Mouse (Mus musculus): ENCODE data around the gene Znhit6. TPM values are rescaled to one million over a fixed set of nuclear protein-coding genes. Genes with fewer than 3 reads are reported as not detected.

Znhit6 gene
- 31.5 and 43.6 TPM in 2 replicates for polyA plus RNA-seq (2012; rRNA removed)

DNA sequence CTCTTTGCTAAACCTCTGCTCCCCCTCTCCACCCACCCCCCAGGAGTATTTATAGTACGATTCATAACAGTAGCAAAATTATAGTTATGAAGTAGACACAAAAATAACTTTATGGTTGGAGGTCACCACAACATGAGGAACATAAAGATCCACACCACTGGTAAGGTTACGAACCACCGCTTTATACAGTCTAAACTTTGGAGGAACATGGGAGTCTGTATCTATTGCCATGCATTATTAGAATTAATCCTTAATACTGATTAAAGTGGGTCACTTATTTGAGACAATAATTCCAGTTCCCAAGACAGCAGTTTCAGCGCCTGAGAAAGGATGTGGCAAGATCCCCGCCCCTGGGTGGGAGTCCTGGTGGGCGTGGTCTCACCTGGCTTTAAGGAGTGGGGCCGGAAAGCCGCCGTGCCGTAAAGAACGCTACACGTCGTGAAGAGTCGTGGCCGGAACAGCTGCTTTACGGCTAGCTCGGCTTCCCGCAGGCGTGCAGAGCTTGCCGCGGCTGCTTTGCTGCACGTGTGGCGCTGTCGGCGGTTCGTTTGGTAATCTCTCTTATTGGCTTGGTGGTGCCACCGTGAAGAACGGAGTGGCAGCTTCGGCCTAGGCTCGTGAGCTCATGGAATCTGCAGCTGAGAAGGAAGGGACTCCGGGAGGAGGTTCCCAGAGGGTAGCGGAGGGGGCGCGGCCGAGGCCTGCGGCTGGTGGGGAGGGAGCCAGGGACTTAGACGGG is at the start of gene Znhit6:
Gene Znhit6, plus strand, starts transcription at position 463 of the 739 bp plus-strand sequence.

DNA sequence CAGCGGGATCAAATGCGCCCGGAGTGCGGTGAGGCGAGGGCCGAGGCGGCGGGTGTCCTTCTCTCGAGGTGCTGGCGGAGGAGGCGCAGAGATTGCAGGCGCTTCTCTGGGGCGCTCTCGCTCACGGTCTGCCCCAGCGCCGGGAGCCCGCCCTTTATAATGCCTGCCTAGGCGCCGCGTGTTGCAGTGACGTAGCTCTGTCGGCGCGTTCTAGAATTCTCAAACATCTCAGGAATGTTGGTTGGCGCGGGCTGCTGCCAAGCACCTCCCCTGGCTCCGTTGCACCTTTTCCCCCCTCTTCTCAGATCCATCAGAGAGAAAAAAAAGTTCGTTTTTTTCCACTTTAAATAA is 73.8 kb downstream of the Znhit6 start, which contains the start of gene Ccn1:
Gene Ccn1, minus strand, starts transcription at position 130 of the 351 bp plus-strand sequence.

Other genes with a start within 250 kb of the Znhit6 start
- 21.5 and 27.9 TPM in 2 replicates for gene Ccn1, start 73.8 kb downstream of the Znhit6 start, polyA plus RNA-seq (2012; rRNA removed)
- gene Ddah1, start 182.5 kb downstream of the Znhit6 start, polyA plus RNA-seq (2012; rRNA removed): 20.1 and 26.3 TPM in 2 replicates

Measured in central nervous system, embryonic 11.5 days (tissue).